Mouse (Mus musculus) frontal cortex, postnatal 14 days (tissue): Measurements from ENCODE around the gene Vps35.

ENCODE experiments used
- DNase-seq, 2 experiments: peaks; one replicate each; pipeline ENCODE4 v3.0.0; 2022; ENCODE audit warnings: low spot score in 2 of 2

Vps35 gene

GRCm38 (mm10) chr8:85299434-85300077 lies at the start of gene Vps35, which contains the start of gene Orc6:
Gene Vps35 (minus strand): TSS chr8:85299802.
Gene Orc6 (plus strand): TSS chr8:85299632.
- DNase-seq = peak; percentile 94 to 96

GRCm38 (mm10) chr8:85339871-85340573 lies 40.4 kb upstream of the Vps35 start:
- DNase-seq = no peak

GRCm38 (mm10) chr8:85337681-85338080 lies 38.1 kb upstream of the Vps35 start:
- no peak for DNase-seq

GRCm38 (mm10) chr8:85336211-85336933 lies 36.8 kb upstream of the Vps35 start:
- no peak for DNase-seq

GRCm38 (mm10) chr8:85335105-85335504 lies 35.5 kb upstream of the Vps35 start:
- no peak for DNase-seq

- DNase-seq = no peak
Observed at GRCm38 (mm10) chr8:85329506-85329905, 29.9 kb upstream of the Vps35 start.

- DNase-seq = no peak
Observed at GRCm38 (mm10) chr8:85327036-85327435, 27.4 kb upstream of the Vps35 start.

- DNase-seq = no peak
Observed at GRCm38 (mm10) chr8:85323084-85323483, 23.5 kb upstream of the Vps35 start.

GRCm38 (mm10) chr8:85321981-85322380 lies 22.4 kb upstream of the Vps35 start:
- DNase-seq = no peak

GRCm38 (mm10) chr8:85318534-85318933 lies 18.9 kb upstream of the Vps35 start:
- no peak for DNase-seq

GRCm38 (mm10) chr8:85313036-85313435 lies 13.4 kb upstream of the Vps35 start:
- no peak for DNase-seq

- no peak for DNase-seq
Observed at GRCm38 (mm10) chr8:85311743-85312142, 12.1 kb upstream of the Vps35 start.

- DNase-seq = no peak
Observed at GRCm38 (mm10) chr8:85308564-85308963, 9.0 kb upstream of the Vps35 start.

- no peak for DNase-seq
Observed at GRCm38 (mm10) chr8:85303531-85303930, 3.9 kb upstream of the Vps35 start.

GRCm38 (mm10) chr8:85302931-85303330 lies 3.3 kb upstream of the Vps35 start:
- no peak for DNase-seq

- DNase-seq = no peak
Observed at GRCm38 (mm10) chr8:85301941-85302340, 2.3 kb upstream of the Vps35 start.

- peak in 1 of 2 experiments; percentile 9 for DNase-seq
Observed at GRCm38 (mm10) chr8:85298600-85299433, 785 bp downstream of the Vps35 start.

- no peak for DNase-seq
Observed at GRCm38 (mm10) chr8:85286846-85287245, 12.8 kb downstream of the Vps35 start.

GRCm38 (mm10) chr8:85227297-85227696 lies 72.3 kb downstream of the Vps35 start:
- no peak for DNase-seq

GRCm38 (mm10) chr8:85225688-85226087 lies 73.9 kb downstream of the Vps35 start, which contains the start of gene Olfr371:
Gene Olfr371 (plus strand): TSS chr8:85225988.
- DNase-seq = no peak

GRCm38 (mm10) chr8:85220992-85221391 lies 78.6 kb downstream of the Vps35 start:
- no peak for DNase-seq

- DNase-seq = no peak
Observed at GRCm38 (mm10) chr8:85220220-85220619, 79.4 kb downstream of the Vps35 start.
